Mouse (Mus musculus): Measurements from ENCODE around the gene Plagl2.

GRCm38 (mm10) chr2:153249751-153250150, 8.5 kb upstream of the Plagl2 start:
- no peak for TF ChIP-seq CTCF (conservative IDR thresholded peaks at IDR 0.05; ENCODE audit: insufficient read depth, insufficient read length, low read depth, low read length)
- TF ChIP-seq POLR2A (IDR thresholded peaks at IDR 0.05; ENCODE audit: low read depth, low read length): no peak
